Mouse (Mus musculus): ENCODE measurements around the gene Tldc2. TPM values are rescaled to one million over a fixed set of nuclear protein-coding genes. Genes with fewer than 3 reads are reported as not detected.

Gene Tldc2
- total and polyA plus RNA-seq, 3 experiments = not detected

DNA sequence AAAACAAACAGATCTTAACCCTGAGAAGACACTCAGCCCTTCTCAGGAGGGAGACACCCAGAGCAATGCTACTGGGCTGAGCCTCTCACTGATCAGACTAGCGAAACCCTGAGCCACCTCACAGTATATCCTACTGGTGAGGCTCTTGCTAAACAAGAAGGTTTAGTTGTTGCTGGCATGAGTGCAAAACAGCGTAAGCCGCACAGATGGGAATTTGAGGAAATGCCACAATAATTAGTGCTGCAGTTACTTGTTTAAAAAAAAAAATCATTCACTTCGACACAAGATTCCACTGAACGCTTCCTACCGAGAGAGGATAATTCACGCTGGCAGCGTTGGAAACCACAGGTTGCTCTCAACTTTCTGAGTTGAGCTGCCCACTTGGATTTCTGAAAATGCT lies 43.3 kb upstream of the Tldc2 start:
- H3K9ac ChIP-seq (ENCODE audit: insufficient read depth, low read depth) = no peak overlapping the region
- H3K36me3 ChIP-seq (replicated peaks in 1 of 2; ENCODE audit: control insufficient read depth in 1 of 2, insufficient read depth in 1 of 2, low read length in 1 of 2) = peaks cover 5 to 21% of the 10 kb centered on the region in 2 experiments
- TF ChIP-seq MXI1 (IDR thresholded peaks at IDR 0.05; ENCODE audit: low read depth, low read length) (no peak), UBTF (IDR thresholded peaks at IDR 0.05; ENCODE audit: low read depth, low read length) (no peak), POLR2AphosphoS2 (IDR thresholded peaks at IDR 0.05; ENCODE audit: low read depth, low read length) (no peak), CHD1 (IDR thresholded peaks at IDR 0.05; ENCODE audit: low read depth, low read length) (no peak), MAZ (IDR thresholded peaks at IDR 0.05; ENCODE audit: low read depth, low read length) (no peak), RCOR1 (conservative IDR thresholded peaks at IDR 0.05; ENCODE audit: low read depth, low read length) (no peak)
- no peak overlapping the region for H3K4me3 ChIP-seq (replicated peaks in 1 of 3; ENCODE audit: low read depth in 2 of 3, low read length in 2 of 3, poor library complexity in 1 of 3)
- in situ Hi-C loops (cut with MboI; ENCODE audit: low pct_ligation_motif_present, low pct_unique_long_range_greater_than_20kb, low sequenced_read_pairs) = no loop called here
- no peaks in the 10 kb centered on the region for H3K79me2 ChIP-seq (replicated peaks; ENCODE audit: control insufficient read depth, extremely low read depth, insufficient read depth, poor library complexity, severe bottlenecking)
- no peak overlapping the region for H3K4me2 ChIP-seq (ENCODE audit: insufficient read depth, low read depth, poor library complexity, severe bottlenecking)
- dilution Hi-C loops (cut with MboI; ENCODE audit: extremely low pct_ligation_motif_present, extremely low pct_unique_long_range_greater_than_20kb, low sequenced_read_pairs) = no loop called here
- H3K27me3 ChIP-seq (replicated peaks) = no peaks in the 10 kb centered on the region
- peaks cover 4% of the 10 kb centered on the region for H3K9me3 ChIP-seq (replicated peaks; ENCODE audit: low read length)
- H3K27ac ChIP-seq (ENCODE audit: insufficient read depth, low read depth) = no peak overlapping the region
- no peak for DNase-seq (ENCODE audit: extremely low read depth)
- H3K4me1 ChIP-seq (ENCODE audit: control insufficient read depth in 1 of 2, insufficient read depth in 2 of 2) = peaks cover 3 to 9% of the 10 kb centered on the region in 2 experiments; a peak in 3 of 4 replicates

DNA sequence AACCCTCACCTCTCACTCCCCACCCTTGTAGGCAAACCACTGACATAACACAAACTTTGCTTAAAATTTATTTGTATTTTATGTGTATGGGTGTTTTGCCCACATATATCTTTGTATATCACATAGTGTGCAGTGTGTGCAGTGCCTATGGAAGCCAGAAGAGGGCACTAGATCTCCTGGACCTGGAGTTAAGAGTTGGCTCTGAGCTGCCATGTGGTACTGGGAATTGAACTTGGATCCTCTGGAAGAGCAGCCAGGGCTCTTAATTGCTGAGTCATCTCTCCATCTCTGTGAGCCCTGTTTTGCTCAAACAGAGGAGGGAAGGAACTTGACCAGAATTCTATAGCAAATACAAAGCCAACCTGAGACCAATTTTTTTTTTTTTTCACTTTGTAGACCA lies 42.9 kb upstream of the Tldc2 start:
- DNase-seq (ENCODE audit: extremely low read depth) = peak; percentile 24
- H3K4me3 ChIP-seq (replicated peaks in 1 of 3; ENCODE audit: low read depth in 2 of 3, low read length in 2 of 3, poor library complexity in 1 of 3) = no peak overlapping the region
- H3K9ac ChIP-seq (ENCODE audit: insufficient read depth, low read depth) = no peak overlapping the region
- H3K27me3 ChIP-seq (replicated peaks) = no peaks in the 10 kb centered on the region
- dilution Hi-C loops (cut with MboI; ENCODE audit: extremely low pct_ligation_motif_present, extremely low pct_unique_long_range_greater_than_20kb, low sequenced_read_pairs) = no loop called here
- peaks cover 4% of the 10 kb centered on the region for H3K9me3 ChIP-seq (replicated peaks; ENCODE audit: low read length)
- TF ChIP-seq KAT2A (IDR thresholded peaks at IDR 0.05; ENCODE audit: insufficient replicate concordance, low read length) (no peak), SIN3A (IDR thresholded peaks at IDR 0.05; ENCODE audit: low read length) (no peak), POLR2AphosphoS2 (IDR thresholded peaks at IDR 0.05; ENCODE audit: low read depth, low read length) (no peak), CTCF (conservative IDR thresholded peaks at IDR 0.05 in 1 of 2, IDR thresholded peaks at IDR 0.05 in 1 of 2; ENCODE audit: low read depth in 2 of 2, low read length in 2 of 2) (peak; percentile 44 to 64), ZC3H11A (IDR thresholded peaks at IDR 0.05; ENCODE audit: low read depth, low read length) (no peak), SMC3 (IDR thresholded peaks at IDR 0.05; ENCODE audit: low read depth, low read length) (peak; percentile 60), USF1 (IDR thresholded peaks at IDR 0.05; ENCODE audit: low read depth, low read length) (no peak), RCOR1 (conservative IDR thresholded peaks at IDR 0.05; ENCODE audit: low read depth, low read length) (no peak), E2F4 (IDR thresholded peaks at IDR 0.05; ENCODE audit: insufficient replicate concordance, low read depth, low read length) (no peak), ZNF384 (IDR thresholded peaks at IDR 0.05; ENCODE audit: low read depth, low read length) (no peak), MAFK (IDR thresholded peaks at IDR 0.05; ENCODE audit: insufficient replicate concordance, low read length) (no peak), ZMIZ1 (IDR thresholded peaks at IDR 0.05; ENCODE audit: low read depth, low read length) (no peak), MEF2A (IDR thresholded peaks at IDR 0.05; ENCODE audit: borderline replicate concordance, low read depth, low read length) (no peak), RAD21 (IDR thresholded peaks at IDR 0.05; ENCODE audit: low read depth, low read length) (peak; percentile 41), CHD1 (IDR thresholded peaks at IDR 0.05; ENCODE audit: low read depth, low read length) (no peak), GABPA (IDR thresholded peaks at IDR 0.05; ENCODE audit: insufficient replicate concordance, low read depth, low read length) (no peak), JUND (conservative IDR thresholded peaks at IDR 0.05; ENCODE audit: low read depth, low read length) (no peak), MAX (IDR thresholded peaks at IDR 0.05; ENCODE audit: low read length) (no peak), TBP (conservative IDR thresholded peaks at IDR 0.05; ENCODE audit: low read depth, low read length) (no peak), MYC (IDR thresholded peaks at IDR 0.05; ENCODE audit: low read depth, low read length) (no peak)
- peaks cover 5 to 21% of the 10 kb centered on the region in 2 experiments for H3K36me3 ChIP-seq (replicated peaks in 1 of 2; ENCODE audit: control insufficient read depth in 1 of 2, insufficient read depth in 1 of 2, low read length in 1 of 2)
- H3K79me2 ChIP-seq (replicated peaks; ENCODE audit: control insufficient read depth, extremely low read depth, insufficient read depth, poor library complexity, severe bottlenecking) = no peaks in the 10 kb centered on the region
- in situ Hi-C loops (cut with MboI; ENCODE audit: low pct_ligation_motif_present, low pct_unique_long_range_greater_than_20kb, low sequenced_read_pairs) = no loop called here
- no peak overlapping the region for H3K27ac ChIP-seq (ENCODE audit: insufficient read depth, low read depth)
- peaks cover 6 to 13% of the 10 kb centered on the region in 2 experiments for H3K4me1 ChIP-seq (ENCODE audit: control insufficient read depth in 1 of 2, insufficient read depth in 2 of 2)
- no peak overlapping the region for H3K4me2 ChIP-seq (ENCODE audit: insufficient read depth, low read depth, poor library complexity, severe bottlenecking)

All from CH12.LX (cell line).